Comparison of ENCODE assay signal across 9 mouse cellular contexts in the genomic region with DNA sequence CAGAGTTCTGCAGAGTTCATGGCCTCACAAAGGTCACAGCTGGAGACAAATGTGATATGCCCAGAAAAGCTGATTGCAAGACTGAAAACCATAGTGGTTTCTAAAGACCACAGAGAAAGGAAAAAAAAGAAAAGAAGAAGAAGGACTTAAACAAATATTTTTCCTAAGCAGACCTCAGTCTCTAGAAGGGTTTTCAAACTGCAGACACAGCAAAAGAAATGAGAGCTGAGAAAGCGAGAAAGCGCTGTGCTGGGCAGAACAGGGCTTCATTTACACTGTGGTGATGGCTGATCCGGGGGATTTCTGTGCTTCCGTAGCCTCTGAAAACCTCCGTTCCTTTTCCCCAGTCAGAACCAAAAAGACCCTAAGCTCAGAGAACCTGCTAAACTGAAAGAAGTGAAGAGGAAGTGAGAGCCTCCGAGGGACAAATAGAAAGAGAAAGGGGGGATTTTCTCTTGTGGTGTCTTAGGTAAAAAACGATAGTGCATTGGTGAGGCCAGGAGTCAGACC. TPM values are rescaled to one million over a fixed set of nuclear protein-coding genes. Genes with fewer than 3 reads are reported as not detected.
DNase-seq lines count a peak whose midpoint lies in the region; ATAC-seq lines count a peak whose summit lies in the region.
"Had no signal": no experiment of that assay in that cellular context is flagged by ENCODE, and none has a peak within 500 bp of the region (broad histone marks: within the 10 kb centered on the region; RNA-seq: fewer than 3 reads in every experiment).

No protein-coding gene starts in this region.

- WGBS in kidney, embryonic 14.5 days: 26% methylated on average over 7 of the region's 7 CpGs
- 57% methylated on average over 7 of the region's 7 CpGs for WGBS in limb, embryonic 12.5 days

- no peak for ATAC-seq in kidney, embryonic 14.5 days (ENCODE audit: low FRiP score, low TSS enrichment)
- ATAC-seq in limb, embryonic 12.5 days (ENCODE audit: insufficient number of reproducible peaks, insufficient read depth, low FRiP score, low TSS enrichment, low read depth): no peak
- no peak for ATAC-seq in erythroid progenitor cell, adult 5-6 weeks (replicated peaks; ENCODE audit: low FRiP score, poor library complexity, severe bottlenecking)

- DNase-seq in kidney, adult 8-10 months: no peak
- DNase-seq in spleen, postnatal 36 days (ENCODE audit: low spot score in 2 of 2): peak; percentile 53 to 62
- DNase-seq in spleen, postnatal 4 days (ENCODE audit: low spot score in 2 of 2): no peak
- DNase-seq in adrenal gland, postnatal 14 days: no peak
- DNase-seq in left cerebral cortex, adult 11 months (ENCODE audit: low spot score): no peak

- no peaks in the 10 kb centered on the region for H3K9me3 ChIP-seq in kidney, embryonic 14.5 days (ENCODE audit: control insufficient read depth, low read length)
- no peaks in the 10 kb centered on the region for H3K9me3 ChIP-seq in limb, embryonic 12.5 days
- H3K9me3 ChIP-seq: stomach, embryonic 15.5 days had no signal

- no peak overlapping the region for H3K9ac ChIP-seq in kidney, embryonic 14.5 days (ENCODE audit: low read depth, low read length)
- H3K9ac ChIP-seq in limb, embryonic 12.5 days (replicated peaks): no peak overlapping the region
- H3K9ac ChIP-seq: stomach, embryonic 15.5 days had no signal

- peaks cover 6% of the 10 kb centered on the region; the same call in 1 of the 2 replicates for H3K4me1 ChIP-seq in kidney, embryonic 14.5 days (ENCODE audit: control insufficient read depth, insufficient read depth, low read length)
- H3K4me1 ChIP-seq in limb, embryonic 12.5 days (replicated peaks): peaks cover 19% of the 10 kb centered on the region
- H3K4me1 ChIP-seq: stomach, embryonic 15.5 days had no signal

- no peak overlapping the region for H3K4me2 ChIP-seq in kidney, embryonic 14.5 days (replicated peaks; ENCODE audit: low read depth, low read length)
- no peak overlapping the region for H3K4me2 ChIP-seq in limb, embryonic 12.5 days
- H3K4me2 ChIP-seq: stomach, embryonic 15.5 days had no signal

- H3K27me3 ChIP-seq in kidney, embryonic 14.5 days (ENCODE audit: control insufficient read depth, insufficient read depth, low read length): no peaks in the 10 kb centered on the region
- H3K27me3 ChIP-seq in limb, embryonic 12.5 days: no peaks in the 10 kb centered on the region
- H3K27me3 ChIP-seq: stomach, embryonic 15.5 days had no signal

- no peaks in the 10 kb centered on the region for H3K36me3 ChIP-seq in kidney, embryonic 14.5 days (ENCODE audit: control insufficient read depth, insufficient read depth, low read length)
- H3K36me3 ChIP-seq in limb, embryonic 12.5 days: peaks cover 20% of the 10 kb centered on the region
- H3K36me3 ChIP-seq: stomach, embryonic 15.5 days had no signal

- no peak overlapping the region for H3K4me3 ChIP-seq in kidney, embryonic 14.5 days (ENCODE audit: low read length)
- no peak overlapping the region for H3K4me3 ChIP-seq in limb, embryonic 12.5 days (replicated peaks)
- H3K4me3 ChIP-seq: stomach, embryonic 15.5 days had no signal

- peak overlapping the region; percentile 65; the same call in 1 of the 2 replicates for H3K27ac ChIP-seq in kidney, embryonic 14.5 days (ENCODE audit: low read depth, low read length)
- peak overlapping the region; percentile 47; the same call in 1 of the 2 replicates for H3K27ac ChIP-seq in limb, embryonic 12.5 days
- H3K27ac ChIP-seq: stomach, embryonic 15.5 days had no signal

RNA-seq across cellular contexts. Expression of a gene that starts 57.2 kb away (rescaled TPM):
- polyA plus RNA-seq in kidney, embryonic 14.5 days (2014; fragmentation: Nextera tagmentation; extraction: Ambion mirVana): 2,147 and 3,036 TPM in 2 replicates
- 2,429 and 2,480 TPM in 2 replicates for polyA plus RNA-seq in limb, embryonic 12.5 days (2016; fragmentation: Nextera tagmentation; extraction: Ambion mirVana)
- 1,718 and 2,240 TPM in 2 replicates for total RNA-seq in adrenal gland, postnatal 14 days (2021)
- total RNA-seq in erythroid progenitor cell, adult 5-6 weeks (2015; ENCODE audit: low replicate concordance): 753 and 884 TPM in 2 replicates
- 686 and 716 TPM in 2 replicates for total RNA-seq in erythroid progenitor cell, adult 5-6 weeks (2017; ENCODE audit: low replicate concordance)

RNA-seq across cellular contexts. Expression of a gene that starts 57.8 kb away (rescaled TPM):
- 39.0 and 41.5 TPM in 2 replicates for polyA plus RNA-seq in kidney, embryonic 14.5 days (2014; fragmentation: Nextera tagmentation; extraction: Ambion mirVana)
- polyA plus RNA-seq in limb, embryonic 12.5 days (2016; fragmentation: Nextera tagmentation; extraction: Ambion mirVana): 67.7 TPM in 2 replicates
- total RNA-seq in adrenal gland, postnatal 14 days (2021): 6.5 and 7.4 TPM in 2 replicates
- total RNA-seq in erythroid progenitor cell, adult 5-6 weeks (2015; ENCODE audit: low replicate concordance): not detected in 2 replicates
- 1.3 TPM in 1 of 2 replicates, not detected in the other for total RNA-seq in erythroid progenitor cell, adult 5-6 weeks (2017; ENCODE audit: low replicate concordance)

Comparison
In these comparisons a context has a peak if more than half of its experiments do, and no peak if none do; other contexts are left out.
1. DNase-seq: peak in spleen, postnatal 36 days (2 of 2); none in kidney, adult 8-10 months (0 of 2), spleen, postnatal 4 days (0 of 2), adrenal gland, postnatal 14 days (single experiment) and left cerebral cortex, adult 11 months (single experiment).